Mouse (Mus musculus) liver, postnatal 0 days (tissue): ENCODE results near the gene Gm5640.
"Not testable (repeated sequence)": the region's sequence is repeated elsewhere in the genome, so short reads cannot be mapped to it uniquely, and the experiment has no call there.

Experiments
- CTCF ChIP-seq: sonication (generic); IDR thresholded peaks from 2 replicates; pipeline ENCODE4 v1.5.1; 2016; ENCODE audit warnings: antibody characterized with exemption, low read depth
- EP300 ChIP-seq: IDR thresholded peaks from 2 replicates; pipeline ENCODE4 v1.6.1; 2016; ENCODE audit warnings: antibody characterized with exemption, low read depth, mild to moderate bottlenecking

- not testable (repeated sequence) for TF ChIP-seq CTCF, EP300
Observed at GRCm38 (mm10) chrX:74645466-74646323, at the start of gene Gm5640.
